Mouse (Mus musculus) embryonic facial prominence, embryonic 15.5 days (tissue): ENCODE results near the gene Tbc1d20. TPM values are rescaled to one million over a fixed set of nuclear protein-coding genes. Genes with fewer than 3 reads are reported as not detected.
"Not testable (repeated sequence)": the region's sequence is repeated elsewhere in the genome, so short reads cannot be mapped to it uniquely, and the experiment has no call there.

Experiments
- ATAC-seq: fragments of 200-750 bp; cut with Nextera tagmentation; 2 replicates; pipeline ENCODE4 v1.8.0; 2017; ENCODE audit warnings: low read depth, moderate TSS enrichment; ENCODE audit not compliant: insufficient number of reproducible peaks, low FRiP score, low TSS enrichment
- H3K27ac ChIP-seq: fragments of 300-500 bp; sonication (generic); replicated peaks from 2 replicates; pipeline ENCODE4 v1.5.1; 2015; ENCODE audit warnings: mild to moderate bottlenecking, inconsistent platforms
- H3K27me3 ChIP-seq: fragments of 300-500 bp; sonication (generic); 2 replicates; pipeline ENCODE4 v1.6.1; 2015; ENCODE audit warnings: inconsistent platforms
- H3K36me3 ChIP-seq: fragments of 300-500 bp; sonication (generic); 2 replicates; pipeline ENCODE4 v1.6.1; 2015; ENCODE audit warnings: mild to moderate bottlenecking, inconsistent platforms
- H3K4me1 ChIP-seq: fragments of 300-500 bp; sonication (generic); 2 replicates; pipeline ENCODE4 v1.6.1; 2015; ENCODE audit warnings: inconsistent platforms
- H3K4me2 ChIP-seq: fragments of 300-500 bp; sonication (generic); replicated peaks from 2 replicates; pipeline ENCODE4 v1.6.1; 2015; ENCODE audit warnings: mild to moderate bottlenecking, inconsistent platforms
- H3K4me3 ChIP-seq: fragments of 300-500 bp; sonication (generic); replicated peaks from 2 replicates; pipeline ENCODE4 v1.5.1; 2015; ENCODE audit warnings: mild to moderate bottlenecking, inconsistent platforms
- H3K9ac ChIP-seq: fragments of 300-500 bp; sonication (generic); 2 replicates; pipeline ENCODE4 v1.6.1; 2015; ENCODE audit warnings: inconsistent platforms
- H3K9me3 ChIP-seq: fragments of 300-500 bp; sonication (generic); replicated peaks from 2 replicates; pipeline ENCODE4 v1.6.1; 2016; ENCODE audit warnings: inconsistent platforms
- WGBS: fragments of 180-500 bp; shearing (Covaris S2); methylation state at CpG from one replicate; pipeline ENCODE4 v1.1.7; 2015; 5-methylcytosine and 5-hydroxymethylcytosine counted together
- polyA plus RNA-seq: library from polyadenylated mRNA; unstranded; fragments of >200 nt; fragmentation: Nextera tagmentation; extraction: Ambion mirVana; gene quantifications from 2 replicates; pipeline ENCODE4 v1.2.1, GENCODE M21; 2015

Gene Tbc1d20
- polyA plus RNA-seq, 1 experiment from 2014 or later = 47.6 TPM

GRCm38 (mm10) chr2:152358977-152359376 is 65.3 kb downstream of the Tbc1d20 start:
- H3K27me3 ChIP-seq, H3K4me3 ChIP-seq, H3K36me3 ChIP-seq, ATAC-seq, H3K9ac ChIP-seq, H3K9me3 ChIP-seq, H3K4me2 ChIP-seq, H3K27ac ChIP-seq, H3K4me1 ChIP-seq: not testable (repeated sequence)
- WGBS = 71% methylated on average over 5 of the region's 5 CpGs

GRCm38 (mm10) chr2:152359616-152360015 is 66.0 kb downstream of the Tbc1d20 start:
- no peak for ATAC-seq
- peaks cover 6% of the 10 kb centered on the region; the same call in 1 of the 2 replicates for H3K4me1 ChIP-seq
- no peak overlapping the region for H3K27ac ChIP-seq

GRCm38 (mm10) chr2:152360271-152360775 is 66.7 kb downstream of the Tbc1d20 start:
- no peak overlapping the region for H3K4me2 ChIP-seq
- H3K4me1 ChIP-seq = peaks cover 6% of the 10 kb centered on the region; the same call in 1 of the 2 replicates
- no peaks in the 10 kb centered on the region for H3K36me3 ChIP-seq
- 51% methylated on average over 7 of the region's 7 CpGs for WGBS
- no peak overlapping the region for H3K9ac ChIP-seq
- H3K27me3 ChIP-seq = no peaks in the 10 kb centered on the region
- no peak overlapping the region for H3K27ac ChIP-seq
- no peak overlapping the region for H3K4me3 ChIP-seq
- H3K9me3 ChIP-seq = no peaks in the 10 kb centered on the region
- ATAC-seq = 0 out of 2 replicates have a peak, but pooled peaks have one; percentile 26

More at GRCm38 (mm10) chr2:152359616-152360015, 66.0 kb downstream of the Tbc1d20 start:
- no peak overlapping the region for H3K9ac ChIP-seq
- H3K27me3 ChIP-seq = no peaks in the 10 kb centered on the region
- no peak overlapping the region for H3K4me2 ChIP-seq
- 62% methylated on average over 5 of the region's 5 CpGs for WGBS
- H3K4me3 ChIP-seq = no peak overlapping the region
- H3K36me3 ChIP-seq = no peaks in the 10 kb centered on the region
- no peaks in the 10 kb centered on the region for H3K9me3 ChIP-seq

- 81% methylated on average over 8 of the region's 8 CpGs for WGBS
- Histone ChIP-seq H3K4me1 (peaks cover 6% of the 10 kb centered on the region; the same call in 1 of the 2 replicates), H3K36me3 (no peaks in the 10 kb centered on the region), H3K4me2 (no peak overlapping the region), H3K27ac (no peak overlapping the region), H3K27me3 (no peaks in the 10 kb centered on the region), H3K4me3 (no peak overlapping the region), H3K9ac (no peak overlapping the region), H3K9me3 (no peaks in the 10 kb centered on the region)
- ATAC-seq = no peak
Observed at GRCm38 (mm10) chr2:152361193-152361592, 67.6 kb downstream of the Tbc1d20 start.

Other genes starting within 250 kb of the Tbc1d20 start
- 0.09 TPM in 1 of 2 replicates, not detected in the other for gene Scrt2, start 212.3 kb upstream of the Tbc1d20 start, polyA plus RNA-seq
- gene Srxn1, start 188.3 kb upstream of the Tbc1d20 start, polyA plus RNA-seq = 11.0 and 11.5 TPM in 2 replicates
- 5.5 and 6.5 TPM in 2 replicates for gene Tcf15, start 150.3 kb upstream of the Tbc1d20 start, polyA plus RNA-seq
- 87.0 and 87.5 TPM in 2 replicates for gene Csnk2a1, start 67.0 kb upstream of the Tbc1d20 start, polyA plus RNA-seq
- gene Rbck1, start 38.8 kb downstream of the Tbc1d20 start, polyA plus RNA-seq = 91.3 and 94.1 TPM in 2 replicates
- gene Trib3, start 50.2 kb downstream of the Tbc1d20 start, polyA plus RNA-seq = 3.9 and 6.5 TPM in 2 replicates
- gene Nrsn2, start 82.8 kb downstream of the Tbc1d20 start, polyA plus RNA-seq = 1.0 and 1.3 TPM in 2 replicates
- gene Sox12, start 104.2 kb downstream of the Tbc1d20 start, polyA plus RNA-seq = 7.7 and 7.9 TPM in 2 replicates
- 37.5 and 40.1 TPM in 2 replicates for gene Zcchc3, start 121.2 kb downstream of the Tbc1d20 start, polyA plus RNA-seq
- 9.4 and 15.2 TPM in 2 replicates for gene 6820408C15Rik, start 121.8 kb downstream of the Tbc1d20 start, polyA plus RNA-seq
- not detected in 2 replicates for gene Defb23, start 170.8 kb downstream of the Tbc1d20 start, polyA plus RNA-seq
- not detected in 2 replicates for gene Defb20, start 183.2 kb downstream of the Tbc1d20 start, polyA plus RNA-seq
- gene Defb22, start 196.3 kb downstream of the Tbc1d20 start, polyA plus RNA-seq = not detected in 2 replicates
- not detected in 2 replicates for gene Defb26, start 217.9 kb downstream of the Tbc1d20 start, polyA plus RNA-seq
- gene Defb28, start 224.4 kb downstream of the Tbc1d20 start, polyA plus RNA-seq = not detected in 2 replicates
- gene Defb29, start 246.3 kb downstream of the Tbc1d20 start, polyA plus RNA-seq = not detected in 2 replicates